Mouse (Mus musculus) cerebellum, adult 2 months (tissue): ENCODE results near the gene Plcb1.

Source experiments
- CTCF ChIP-seq: fragments of 200-500 bp; IDR thresholded peaks from 2 replicates; pipeline ENCODE4 v1.5.1; 2011; ENCODE audit warnings: low read depth, mild to moderate bottlenecking, control low read depth, low read length, moderate library complexity, borderline replicate concordance; ENCODE audit not compliant: insufficient read depth
- POLR2A ChIP-seq: fragments of 200-500 bp; IDR thresholded peaks from 2 replicates; pipeline ENCODE4 v1.6.1; 2011; ENCODE audit warnings: low read length, control low read depth, borderline replicate concordance; ENCODE audit not compliant: insufficient read depth

- TF ChIP-seq CTCF (no peak), POLR2A (no peak)
Observed at GRCm38 (mm10) chr2:135225604-135226025, 439.7 kb downstream of the Plcb1 start.
